Mouse (Mus musculus): Measurements from ENCODE around the gene Mgat4a.
"Not testable (repeated sequence)": the region's sequence is repeated elsewhere in the genome, so short reads cannot be mapped to it uniquely, and the experiment has no call there.

Mgat4a gene

GRCm38 (mm10) chr1:37532533-37532840 lies 8.3 kb downstream of the Mgat4a start:
- DNase-seq (ENCODE audit: low spot score in 2 of 2): no peak

DNA sequence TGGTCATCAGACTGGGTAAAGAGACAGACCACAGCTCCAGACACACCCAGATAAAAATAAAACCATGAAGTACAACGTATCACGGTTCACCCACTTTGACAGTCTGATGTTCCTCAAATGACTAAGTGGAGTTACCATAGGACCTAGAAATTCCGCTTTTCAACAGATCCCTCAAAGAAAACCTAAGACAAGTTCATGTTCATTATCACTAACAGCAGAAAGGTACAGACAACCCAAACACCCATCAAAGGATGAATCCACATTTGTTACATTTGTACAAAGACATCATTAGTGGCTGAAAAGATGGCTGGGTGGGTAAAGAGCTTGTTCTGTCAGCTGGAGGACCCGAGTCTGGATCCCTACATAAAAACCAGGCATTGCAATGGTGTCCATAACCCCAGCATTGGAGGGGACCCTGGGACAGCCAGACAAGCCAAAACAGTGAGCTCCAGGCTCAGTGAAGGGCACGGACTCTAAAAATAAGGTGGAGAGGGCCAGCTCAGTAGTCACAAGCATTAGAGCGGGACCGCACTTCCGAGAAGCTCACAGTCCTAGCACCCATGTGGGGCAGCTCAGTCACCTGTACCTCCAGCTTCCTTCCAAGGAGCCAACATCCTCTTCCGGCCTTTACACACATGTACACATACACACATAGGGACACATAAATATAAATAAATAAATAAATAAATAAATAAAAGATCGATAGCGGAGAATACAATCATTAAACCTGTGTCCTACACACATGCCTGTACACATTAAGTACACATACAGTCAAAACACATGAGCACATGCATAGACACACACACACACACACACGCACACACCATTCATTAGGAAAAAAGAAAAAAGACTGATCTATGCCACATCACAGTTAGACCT lies 8.9 kb downstream of the Mgat4a start:
- no peak for DNase-seq (ENCODE audit: low spot score in 2 of 2)

DNA sequence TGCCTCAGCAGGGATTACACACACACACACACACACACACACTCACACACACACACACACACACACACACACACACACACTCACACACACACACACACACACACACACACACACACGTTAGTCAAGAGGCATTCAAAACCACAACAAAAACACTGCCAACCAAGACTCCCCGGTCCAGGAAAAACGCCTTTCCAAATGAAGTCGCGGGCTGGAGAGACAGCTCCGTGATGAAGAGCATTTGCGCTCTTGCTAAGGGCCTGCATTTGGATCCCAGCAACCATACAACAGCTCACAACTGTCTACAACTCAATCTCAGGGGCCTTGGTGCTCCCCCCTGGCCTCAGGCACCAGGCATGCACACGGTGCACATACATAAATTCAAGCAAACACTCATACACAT lies 10.8 kb downstream of the Mgat4a start:
- no peak for DNase-seq (ENCODE audit: low spot score in 2 of 2)

- DNase-seq (ENCODE audit: low spot score in 2 of 2): no peak
Measured at GRCm38 (mm10) chr1:37526257-37526656, 14.6 kb downstream of the Mgat4a start.

DNA sequence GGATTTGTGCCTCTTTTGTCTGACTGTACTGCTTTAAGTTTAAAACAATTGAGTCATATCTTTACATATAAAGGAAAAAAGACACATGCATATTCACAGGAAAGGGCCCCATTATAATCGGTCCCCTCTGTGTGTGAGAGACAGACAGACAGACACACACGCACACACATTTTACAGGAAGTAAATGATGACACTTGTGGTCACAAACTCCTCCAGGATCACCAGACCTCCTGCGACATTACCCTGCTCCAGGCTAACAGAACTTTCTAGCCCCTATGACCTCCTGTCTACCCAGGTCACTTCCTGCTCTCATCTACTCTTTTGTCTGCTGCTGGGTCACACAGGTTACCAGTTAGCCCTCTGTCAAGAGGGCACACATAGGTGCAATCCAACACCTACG lies 16.1 kb downstream of the Mgat4a start:
- DNase-seq (ENCODE audit: low spot score in 2 of 2): no peak

- DNase-seq (ENCODE audit: low spot score in 2 of 2): not testable (repeated sequence)
Measured at GRCm38 (mm10) chr1:37524122-37524521, 16.7 kb downstream of the Mgat4a start.

DNA sequence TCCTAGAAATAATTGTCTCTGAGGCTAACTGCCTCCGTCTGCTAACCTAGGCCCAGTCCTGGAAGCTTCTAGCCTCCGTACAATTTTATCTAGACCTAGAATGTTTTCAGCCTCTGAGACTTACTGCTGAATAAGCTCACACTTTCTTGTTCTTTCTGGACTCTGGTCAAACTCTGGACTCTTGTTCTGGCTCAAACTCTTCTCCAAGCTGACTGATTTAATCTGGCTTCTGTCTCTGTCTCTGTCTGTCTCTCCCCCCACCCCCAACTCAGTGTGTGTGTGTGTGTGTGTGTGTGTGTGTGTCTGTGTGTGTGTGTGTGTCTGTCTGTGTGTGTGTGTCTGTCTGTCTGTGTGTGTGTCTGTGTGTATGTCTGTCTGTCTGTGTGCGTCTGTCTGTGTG lies 17.3 kb downstream of the Mgat4a start:
- DNase-seq (ENCODE audit: low spot score in 2 of 2): not testable (repeated sequence)

DNA sequence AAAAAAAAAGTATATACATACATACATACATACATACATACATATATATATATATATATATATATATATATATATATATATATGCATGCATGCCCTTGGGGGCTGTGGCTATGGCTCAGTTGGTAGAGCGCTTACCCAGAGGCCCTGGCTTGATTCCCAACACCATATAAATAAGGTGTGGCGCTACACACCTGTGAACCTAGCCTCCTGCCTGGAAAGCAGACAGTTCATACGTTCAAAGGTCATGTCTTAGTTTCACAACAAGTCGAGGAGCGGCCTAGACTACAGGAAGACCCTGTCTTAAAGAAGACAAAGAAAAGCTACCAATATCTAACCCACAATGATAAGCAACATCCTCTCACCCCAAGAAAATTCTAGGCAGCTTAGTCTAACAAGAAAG lies 18.7 kb downstream of the Mgat4a start:
- DNase-seq (ENCODE audit: low spot score in 2 of 2): no peak

- DNase-seq (ENCODE audit: low spot score in 2 of 2): no peak
Measured at GRCm38 (mm10) chr1:37518791-37519190, 22.0 kb downstream of the Mgat4a start.

DNA sequence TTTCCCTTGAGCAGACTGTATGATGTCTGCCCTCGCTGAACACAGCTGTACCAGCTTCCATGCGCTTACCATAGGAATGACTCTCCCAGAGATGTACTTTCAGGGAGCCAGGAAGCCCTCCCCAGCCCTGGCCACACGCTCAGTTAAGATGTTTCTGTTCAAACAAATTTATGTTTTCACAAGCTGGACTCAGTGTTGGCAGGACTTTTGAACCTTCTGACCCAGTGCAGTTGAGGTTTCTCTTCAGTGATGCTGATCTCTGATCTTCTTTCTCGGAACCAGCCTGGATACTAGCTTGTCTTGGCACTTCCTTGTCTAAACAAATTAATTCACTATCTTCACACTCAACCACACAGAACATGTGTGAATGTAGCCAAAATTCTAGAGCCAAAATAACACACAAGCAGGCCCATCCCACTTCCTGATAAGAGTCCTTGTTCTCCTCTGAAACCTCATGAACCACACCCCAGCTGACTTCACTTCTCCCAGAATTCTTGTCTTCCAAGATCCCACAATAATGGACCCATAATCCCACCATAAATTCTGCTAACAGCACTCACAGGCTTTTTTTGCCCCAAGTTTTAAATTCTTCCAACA lies 22.6 kb downstream of the Mgat4a start:
- DNase-seq (ENCODE audit: low spot score in 2 of 2): no peak

DNA sequence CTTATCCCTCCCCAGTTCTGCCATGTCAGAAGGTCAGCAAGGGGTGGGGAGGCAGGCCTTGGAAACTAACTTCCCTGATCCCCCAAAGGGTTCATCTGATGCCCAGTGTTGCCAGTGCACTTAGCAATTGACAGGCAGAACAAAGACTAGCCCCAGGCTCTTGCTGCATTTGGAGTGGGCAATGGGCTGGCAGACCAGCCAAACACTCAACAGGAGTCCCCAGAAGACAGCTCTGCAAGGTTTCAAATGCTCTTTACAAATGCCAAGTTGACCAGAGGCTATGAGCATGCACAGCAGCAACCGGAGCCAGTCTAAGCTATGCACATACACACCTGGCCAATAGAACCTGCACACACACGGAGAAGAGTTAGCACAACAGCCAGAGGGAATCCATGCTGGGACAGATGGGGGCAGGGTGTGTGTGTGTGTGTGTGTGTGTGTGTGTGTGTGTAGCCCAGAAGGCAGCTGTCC lies 27.8 kb downstream of the Mgat4a start:
- DNase-seq (ENCODE audit: low spot score in 2 of 2): no peak

DNA sequence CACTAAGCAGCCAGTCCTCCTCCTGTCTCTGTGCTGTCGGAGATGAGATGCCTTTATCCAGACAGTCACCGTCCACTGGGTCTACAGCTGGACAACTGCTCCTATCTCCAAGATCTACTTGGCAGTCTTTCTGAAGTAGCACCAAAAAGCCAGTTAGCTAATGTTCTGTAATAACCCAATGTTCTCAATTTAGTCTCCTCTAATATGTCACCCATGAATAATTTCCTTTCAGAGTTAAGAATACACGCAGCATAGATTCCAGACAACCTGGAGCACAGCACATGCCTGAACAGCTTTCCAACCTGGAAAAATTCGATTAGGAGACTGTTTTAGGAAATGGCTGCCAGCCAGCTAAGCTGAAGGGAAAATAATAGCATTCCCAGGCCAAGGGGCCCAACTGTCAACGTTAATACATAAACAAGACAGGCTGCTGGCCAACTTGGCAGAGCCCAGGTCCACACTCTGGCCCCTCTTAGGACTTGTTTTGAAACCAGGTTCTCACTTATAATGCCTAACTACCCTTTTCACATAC lies 28.6 kb downstream of the Mgat4a start:
- DNase-seq (ENCODE audit: low spot score in 2 of 2): no peak

GRCm38 (mm10) chr1:37510193-37510592 lies 30.6 kb downstream of the Mgat4a start:
- DNase-seq (ENCODE audit: low spot score in 2 of 2): no peak

DNA sequence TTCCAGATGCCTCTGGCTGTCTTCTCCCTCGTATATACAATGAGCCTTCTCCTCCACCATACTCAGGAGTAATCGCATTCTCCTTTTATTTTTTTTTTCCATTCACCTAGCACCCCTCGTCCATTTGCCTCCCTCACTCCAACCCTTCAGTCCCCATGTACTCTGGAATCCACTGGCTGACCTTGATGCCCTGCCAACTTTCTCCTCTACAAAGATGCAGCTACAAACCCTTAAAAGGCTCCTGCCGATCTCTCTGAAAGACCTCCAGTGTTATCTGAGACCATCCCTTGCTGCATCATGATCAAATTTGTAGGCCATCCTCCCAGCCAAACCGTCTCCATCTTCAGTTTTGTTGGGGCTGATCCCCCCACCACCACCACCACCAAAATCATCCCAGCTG lies 31.4 kb downstream of the Mgat4a start:
- DNase-seq (ENCODE audit: low spot score in 2 of 2): no peak

DNA sequence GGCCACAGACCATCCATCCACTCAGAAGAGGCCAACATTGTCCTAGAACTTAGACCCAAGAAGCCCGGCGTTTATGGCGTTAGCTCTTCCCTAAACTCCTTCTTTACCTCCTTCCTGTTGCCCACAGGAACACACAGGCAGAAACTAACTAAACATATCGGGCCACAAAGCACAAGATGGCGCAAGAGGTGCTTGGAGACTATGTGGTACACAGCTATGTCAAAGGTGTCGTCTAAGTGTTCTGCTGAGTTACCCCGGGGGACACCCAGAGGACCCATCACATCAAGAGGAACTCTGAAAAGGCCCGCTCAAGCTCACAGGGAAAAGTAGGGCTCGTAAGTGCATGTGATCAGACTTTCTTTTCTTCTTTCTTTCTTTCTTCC lies 35.5 kb downstream of the Mgat4a start:
- no peak for DNase-seq (ENCODE audit: low spot score in 2 of 2)

GRCm38 (mm10) chr1:37504716-37505347 lies 36.0 kb downstream of the Mgat4a start:
- no peak for DNase-seq (ENCODE audit: low spot score in 2 of 2)

DNA sequence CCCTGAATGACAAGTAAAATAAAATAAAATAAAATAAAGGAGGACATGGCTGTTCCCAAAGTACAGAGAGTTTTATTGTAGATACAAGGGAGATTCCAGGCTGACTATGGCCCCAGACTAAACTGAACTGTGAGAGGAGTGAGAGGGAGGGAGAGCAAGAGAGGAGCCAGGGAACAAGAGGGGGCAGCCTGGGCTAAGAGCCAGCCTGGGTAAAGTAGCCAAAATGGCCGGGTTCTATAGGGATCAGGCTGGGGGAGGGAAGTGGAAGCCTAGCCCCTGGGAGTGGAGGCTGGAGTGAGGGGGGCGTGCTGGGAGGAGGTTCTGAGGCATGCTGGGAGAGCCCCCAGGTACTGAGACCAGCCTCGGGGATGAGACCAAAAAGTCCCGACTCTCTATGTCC lies 37.2 kb downstream of the Mgat4a start:
- DNase-seq (ENCODE audit: low spot score in 2 of 2): no peak

DNA sequence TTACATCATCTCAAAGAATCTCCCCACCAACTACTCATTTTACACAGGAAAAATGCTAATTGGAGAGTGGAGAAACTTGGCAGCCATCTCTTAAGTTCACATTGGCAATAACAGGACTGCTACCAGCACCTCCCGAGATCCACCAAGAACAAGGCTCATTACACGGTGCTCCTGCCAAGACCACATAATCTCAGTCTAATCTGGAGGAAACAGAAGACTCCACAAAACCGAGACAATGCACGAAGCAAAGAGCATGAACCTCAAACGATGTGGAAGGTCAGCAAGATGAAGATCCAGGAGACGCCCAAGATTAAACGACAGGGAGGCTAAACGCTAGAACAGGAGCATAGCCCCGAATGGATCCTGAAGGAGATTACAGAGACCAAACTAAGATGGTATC lies 38.5 kb downstream of the Mgat4a start:
- DNase-seq (ENCODE audit: low spot score in 2 of 2): no peak

- no peak for DNase-seq (ENCODE audit: low spot score in 2 of 2)
Measured at GRCm38 (mm10) chr1:37500723-37501122, 40.1 kb downstream of the Mgat4a start.

GRCm38 (mm10) chr1:37499395-37499794 lies 41.4 kb downstream of the Mgat4a start:
- not testable (repeated sequence) for DNase-seq (ENCODE audit: low spot score in 2 of 2)

GRCm38 (mm10) chr1:37498911-37499310 lies 41.9 kb downstream of the Mgat4a start:
- DNase-seq (ENCODE audit: low spot score in 2 of 2): no peak

- DNase-seq (ENCODE audit: low spot score in 2 of 2): no peak
Measured at GRCm38 (mm10) chr1:37496591-37497280, 44.1 kb downstream of the Mgat4a start.
